Mouse (Mus musculus) WW6 (cell line): ENCODE results near the gene Tenm4.

Experiments used
- DNase-seq: peaks from one replicate; pipeline ENCODE4 v3.0.0-alpha.2; 2013; ENCODE audit warnings: low read depth, low spot score

Tenm4 gene

DNA sequence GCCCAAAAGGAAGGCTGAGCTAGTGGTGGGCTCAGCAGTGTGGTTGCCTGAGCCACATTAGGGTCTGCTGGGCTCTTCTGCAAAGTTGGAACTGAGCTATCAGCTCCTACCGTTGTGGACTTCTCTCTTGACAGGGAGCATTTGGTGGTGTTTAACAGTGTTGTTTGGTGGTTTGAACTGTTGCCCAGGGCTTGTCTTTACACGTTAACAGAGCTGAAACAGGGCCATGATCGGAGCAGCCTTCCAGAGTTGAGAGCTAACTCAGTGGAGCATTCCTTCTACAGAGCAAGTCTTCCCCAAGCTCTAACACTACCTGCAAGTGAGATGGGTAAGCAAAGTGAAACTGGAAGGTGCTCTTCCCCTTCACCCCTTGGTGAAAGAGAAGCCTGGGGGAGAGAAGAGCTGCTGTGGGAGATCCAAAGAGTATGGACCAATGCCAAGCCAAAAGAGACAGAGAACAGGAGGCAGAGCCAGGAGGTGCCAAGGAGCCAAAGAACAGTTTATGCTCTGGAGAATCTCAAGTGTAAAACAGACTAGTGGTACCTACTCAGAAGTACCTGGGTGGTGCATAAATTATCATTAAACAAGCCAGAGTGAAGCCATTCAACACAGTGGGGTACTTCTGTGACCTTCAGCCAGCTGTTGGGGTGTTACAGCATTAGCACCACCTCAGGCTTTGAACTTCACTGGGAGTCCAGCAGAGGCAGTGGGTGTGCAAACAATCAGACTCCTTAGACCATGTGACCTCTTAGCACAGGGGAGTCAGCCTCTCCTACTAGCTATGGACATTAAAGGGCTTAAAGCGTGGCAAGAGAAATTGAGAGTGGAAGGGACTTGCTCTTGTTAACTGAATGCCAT, 71.5 kb downstream of the Tenm4 start:
- no peak for DNase-seq

- DNase-seq, result no peak
Measured at GRCm38 (mm10) chr7:96244796-96245195, 73.8 kb downstream of the Tenm4 start.

GRCm38 (mm10) chr7:96259630-96260029, 88.6 kb downstream of the Tenm4 start:
- DNase-seq, result no peak

DNA sequence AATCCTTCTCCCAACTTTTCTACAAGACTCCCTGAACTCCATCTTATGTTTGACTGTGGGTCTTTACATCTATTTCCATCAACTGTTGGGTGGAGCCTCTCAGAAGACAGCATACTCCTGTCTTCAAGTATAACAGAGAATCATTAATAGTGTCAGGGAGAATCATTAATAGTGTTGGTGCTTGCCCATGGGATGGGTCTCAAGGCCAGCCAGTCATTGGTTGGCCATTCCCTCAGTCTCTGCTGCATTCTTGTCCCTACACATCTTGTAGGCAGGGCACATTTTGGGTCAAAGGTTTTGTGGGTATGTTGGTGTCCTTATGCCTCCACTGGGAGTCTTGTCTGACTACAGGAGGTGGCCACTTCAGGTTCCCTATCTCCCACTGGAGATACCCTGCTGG, 91.1 kb downstream of the Tenm4 start:
- DNase-seq, result no peak

DNA sequence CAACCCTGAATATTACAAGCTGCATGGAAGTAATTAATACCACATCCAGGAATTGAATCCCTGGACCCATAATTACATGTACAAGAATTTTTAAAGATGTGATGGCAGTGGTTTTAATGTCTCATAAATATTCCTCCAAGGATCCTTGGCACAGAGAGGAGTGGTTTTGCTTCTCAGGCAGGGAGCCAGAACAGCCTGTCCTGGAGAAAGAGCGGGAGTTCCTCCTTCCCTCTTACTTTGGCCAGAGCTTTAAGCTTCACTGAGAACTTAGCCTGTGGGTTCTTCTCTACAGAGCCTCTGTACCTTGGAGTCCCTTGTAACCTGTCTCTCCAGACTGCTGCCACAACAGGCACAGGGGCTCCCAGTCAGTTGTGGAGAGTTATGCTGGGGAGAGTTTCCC, 94.9 kb downstream of the Tenm4 start:
- DNase-seq, result no peak

- no peak for DNase-seq
Measured at GRCm38 (mm10) chr7:96267266-96267665, 96.2 kb downstream of the Tenm4 start.

DNA sequence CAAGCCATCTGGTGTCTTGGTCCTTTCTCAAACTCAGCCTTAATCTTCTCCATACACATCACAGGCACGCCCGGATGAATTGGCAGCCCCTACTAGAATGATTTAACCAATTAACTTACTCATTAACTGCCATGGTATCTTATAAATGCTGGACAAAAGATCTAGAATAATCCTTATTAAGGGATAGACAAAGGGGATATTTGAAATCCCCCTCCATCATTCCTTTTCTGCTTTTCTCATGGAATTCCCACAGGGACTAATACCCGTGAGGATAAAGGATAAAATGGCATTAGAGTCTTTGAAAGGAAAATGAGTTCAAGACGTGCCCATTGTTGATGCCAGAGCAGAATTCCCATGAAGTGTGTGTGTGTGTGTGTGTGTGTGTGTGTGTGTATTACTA, 99.6 kb downstream of the Tenm4 start:
- no peak for DNase-seq

- no peak for DNase-seq
Measured at GRCm38 (mm10) chr7:96272068-96272467, 101.0 kb downstream of the Tenm4 start.

DNA sequence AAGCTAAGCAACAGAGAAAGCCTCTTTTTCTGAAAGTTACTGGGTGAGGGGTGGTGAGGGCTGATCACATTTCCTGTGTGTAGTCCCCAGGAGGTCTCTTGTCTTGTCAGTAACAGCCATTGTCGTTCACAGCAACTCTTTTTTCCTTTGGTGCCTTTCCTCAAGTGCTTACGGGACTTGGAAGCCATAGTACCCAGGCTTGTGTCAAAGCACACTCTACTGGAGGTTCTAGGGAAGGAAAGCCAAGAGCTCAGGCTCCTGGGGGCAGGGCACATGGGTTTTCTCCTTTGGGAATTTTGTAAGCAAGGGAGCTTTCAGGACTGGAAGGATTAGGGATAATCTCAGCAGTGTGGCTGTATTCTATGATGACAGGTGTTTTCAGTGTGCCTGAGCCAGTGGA, 103.4 kb downstream of the Tenm4 start:
- DNase-seq, result no peak

DNA sequence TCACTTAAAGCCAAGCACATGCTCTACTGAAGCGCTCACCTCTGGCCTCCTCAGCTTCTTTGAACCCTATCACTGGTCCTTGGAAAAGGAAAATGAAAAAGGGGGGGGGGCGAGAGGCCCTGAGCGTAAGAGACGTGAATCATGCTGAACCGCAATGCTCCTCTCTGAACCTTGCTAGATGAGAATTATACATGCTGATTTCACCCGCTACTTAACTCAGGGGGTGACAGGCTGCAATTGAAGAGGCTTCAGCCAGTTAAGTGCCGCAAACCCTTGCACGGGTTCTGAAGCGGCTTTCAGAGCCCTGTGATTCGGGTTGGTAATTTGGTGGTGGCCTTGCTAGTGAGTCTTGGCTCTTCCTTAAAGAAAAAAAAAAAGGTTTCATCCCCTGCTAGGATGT, 106.5 kb downstream of the Tenm4 start:
- no peak for DNase-seq

- DNase-seq, result no peak
Measured at GRCm38 (mm10) chr7:96278378-96278777, 107.3 kb downstream of the Tenm4 start.

GRCm38 (mm10) chr7:96280795-96281194, 109.7 kb downstream of the Tenm4 start:
- no peak for DNase-seq

DNA sequence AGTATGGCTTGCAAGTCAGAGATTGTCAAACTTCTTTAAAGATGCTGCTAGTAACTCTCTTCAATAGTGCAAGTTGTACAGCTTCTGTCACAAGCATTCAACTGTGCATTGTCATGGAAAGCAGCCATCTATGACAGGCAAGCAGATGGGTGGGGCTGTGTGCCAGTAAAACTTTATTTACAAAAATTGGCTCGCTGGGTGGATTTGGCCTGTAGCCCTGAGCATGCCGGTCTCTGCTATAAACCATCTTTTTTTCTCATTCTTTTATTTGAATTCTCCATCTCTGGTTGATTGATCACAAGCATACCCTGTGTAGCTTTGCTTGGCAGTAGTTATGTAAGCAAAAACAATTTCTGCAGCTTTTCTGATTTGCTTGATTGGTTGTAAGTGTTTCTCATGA, 119.5 kb downstream of the Tenm4 start:
- DNase-seq, result no peak

DNA sequence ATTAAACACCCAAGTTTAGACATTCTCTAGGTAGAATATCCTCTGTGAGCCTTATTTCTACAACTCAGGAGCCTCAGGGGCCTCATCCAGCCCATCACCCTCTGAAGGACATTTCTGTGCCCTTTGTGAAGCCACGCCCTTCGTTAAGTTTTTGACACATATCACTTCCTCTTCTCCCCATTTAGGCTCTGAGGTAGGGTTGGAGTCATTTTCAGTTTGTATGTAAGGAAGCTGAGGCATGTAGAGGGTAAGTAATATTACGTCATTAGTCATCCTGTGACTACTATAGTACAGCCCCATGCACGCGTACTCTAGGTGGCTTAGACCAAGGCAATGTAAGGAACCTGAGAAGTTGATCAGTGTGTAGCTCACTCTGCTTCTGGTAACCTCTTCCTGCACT, 124.9 kb downstream of the Tenm4 start:
- no peak for DNase-seq

GRCm38 (mm10) chr7:96300826-96301397, 129.9 kb downstream of the Tenm4 start:
- no peak for DNase-seq

- DNase-seq, result no peak
Measured at GRCm38 (mm10) chr7:96301813-96302212, 130.8 kb downstream of the Tenm4 start.

GRCm38 (mm10) chr7:96303963-96304362, 132.9 kb downstream of the Tenm4 start:
- DNase-seq, result no peak

DNA sequence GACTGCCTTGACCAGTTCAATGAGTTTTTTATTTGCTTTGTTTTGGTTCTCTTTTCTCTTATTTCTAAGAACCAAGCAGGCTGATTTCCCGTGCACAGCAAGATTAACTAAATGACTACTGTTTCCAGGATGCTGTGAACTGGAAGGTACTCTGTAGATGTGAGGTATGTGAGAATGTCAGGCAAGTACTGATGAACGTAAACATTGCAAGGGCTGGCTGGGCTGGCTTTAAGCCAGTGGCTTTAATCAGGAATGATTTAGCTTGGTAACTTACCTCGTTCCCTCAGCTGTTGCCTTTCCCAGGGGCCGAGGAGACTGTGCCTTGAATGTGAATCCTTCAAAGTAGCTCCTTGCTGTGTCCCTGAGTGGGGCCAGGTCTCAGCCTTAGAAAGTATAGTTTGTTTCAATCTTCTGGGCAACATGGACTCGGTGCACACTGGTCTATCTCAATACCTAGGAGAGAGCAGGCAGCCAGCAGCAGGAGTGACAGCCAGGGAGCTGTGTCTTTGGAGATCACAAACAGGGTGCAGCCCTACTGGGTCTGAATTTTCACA, 134.4 kb downstream of the Tenm4 start:
- no peak for DNase-seq

- DNase-seq, result no peak
Measured at GRCm38 (mm10) chr7:96308106-96308505, 137.1 kb downstream of the Tenm4 start.

GRCm38 (mm10) chr7:96329343-96329742, 158.3 kb downstream of the Tenm4 start:
- DNase-seq, result no peak

- DNase-seq, result no peak
Measured at GRCm38 (mm10) chr7:96331186-96331585, 160.1 kb downstream of the Tenm4 start.

DNA sequence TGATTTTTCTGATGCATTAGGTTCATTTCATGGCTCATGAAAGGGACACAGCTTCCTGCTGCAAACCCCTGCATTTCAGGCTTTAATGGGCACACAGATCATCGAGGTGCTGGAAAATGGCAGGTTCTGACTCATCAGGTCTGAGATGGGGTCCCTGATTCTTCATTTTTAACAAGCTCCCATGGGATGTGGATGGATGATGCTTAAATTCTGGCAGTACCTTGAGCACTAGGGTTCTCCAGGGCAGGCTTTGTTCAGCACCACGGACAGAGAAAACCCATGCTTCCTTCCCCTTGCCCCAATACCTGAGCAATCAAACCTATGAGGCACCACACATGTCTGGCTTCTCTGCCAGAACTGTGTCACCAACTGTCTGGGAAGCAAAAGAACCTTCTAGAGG, 163.3 kb downstream of the Tenm4 start:
- no peak for DNase-seq

DNA sequence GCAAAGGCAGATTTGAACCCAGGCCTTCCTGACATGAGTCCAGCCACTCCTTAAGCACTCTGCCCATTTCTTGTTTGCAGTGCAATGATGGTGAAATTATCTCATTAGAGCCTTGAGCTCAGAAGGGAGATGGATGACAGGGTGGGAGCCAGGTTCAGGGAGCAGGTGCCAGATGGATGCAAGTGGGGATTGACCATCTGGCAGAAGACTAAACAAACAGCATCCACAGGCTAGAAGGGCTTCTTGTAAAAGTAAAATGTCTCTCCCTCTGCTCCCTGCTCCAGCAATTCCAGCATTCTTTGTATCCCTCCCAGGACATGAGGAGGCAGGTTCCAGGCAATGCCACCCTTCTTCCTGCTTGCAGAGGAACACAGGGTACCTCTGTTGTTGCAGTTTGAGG, 165.3 kb downstream of the Tenm4 start:
- DNase-seq, result no peak
